Comparison of ENCODE assay signal across 8 mouse cellular contexts in the genomic region with DNA sequence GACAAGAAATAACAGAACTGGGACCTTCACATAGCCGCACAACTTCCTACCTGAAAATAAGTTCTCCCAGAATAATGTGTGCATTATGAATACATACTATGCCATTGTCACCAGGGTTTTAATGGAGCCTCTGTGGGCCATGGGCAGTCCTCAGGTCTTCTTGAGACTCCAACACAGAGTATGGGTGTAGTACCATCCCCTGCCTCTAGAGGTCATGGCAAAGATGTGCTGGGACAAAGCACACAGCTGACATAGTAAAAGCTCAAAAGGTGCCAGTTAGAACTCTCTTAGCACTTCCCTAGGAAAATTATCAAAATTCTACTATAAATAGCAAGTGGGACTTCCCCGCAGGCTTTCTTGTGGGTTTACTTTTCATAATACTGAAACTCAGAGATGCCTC.
DNase-seq lines count a peak whose midpoint lies in the region; ATAC-seq and TF ChIP-seq lines count a peak whose summit lies in the region.

No protein-coding gene starts in this region.

- no peaks in the 10 kb centered on the region for H3K9me3 ChIP-seq in CH12.LX (replicated peaks; ENCODE audit: low read length)
- H3K9me3 ChIP-seq in MEL (replicated peaks; ENCODE audit: insufficient read depth, low read length): no peaks in the 10 kb centered on the region
- no peaks in the 10 kb centered on the region for H3K9me3 ChIP-seq in forebrain, embryonic 12.5 days

- peak; percentile 57 for TF ChIP-seq RAD21 in CH12.LX (IDR thresholded peaks at IDR 0.05; ENCODE audit: low read depth, low read length)
- no peak; the same call in 1 of the 2 replicates for TF ChIP-seq RAD21 in MEL (IDR thresholded peaks at IDR 0.05; ENCODE audit: low read depth, low read length)

- DNase-seq in layer of hippocampus, adult 11-12 months (ENCODE audit: low spot score): peak; percentile 69
- no peak for DNase-seq in layer of hippocampus, postnatal 14 days (ENCODE audit: low spot score in 2 of 2)
- peak; percentile 75 for DNase-seq in CH12.LX (ENCODE audit: extremely low read depth)
- peak; percentile 41 for DNase-seq in MEL (ENCODE audit: low read depth, low spot score)
- peak; percentile 33 to 39 for DNase-seq in cerebellum, postnatal 36 days
- DNase-seq in kidney, postnatal 25 days: peak; percentile 46 to 73
- no peak for DNase-seq in spleen, postnatal 14 days (ENCODE audit: low spot score in 2 of 2)

- dilution Hi-C loops in CH12.LX (cut with MboI; ENCODE audit: extremely low pct_ligation_motif_present, extremely low pct_unique_long_range_greater_than_20kb, low sequenced_read_pairs): no loop called here

- H3K4me3 ChIP-seq in CH12.LX (replicated peaks in 1 of 3; ENCODE audit: low read depth in 2 of 3, low read length in 2 of 3, poor library complexity in 1 of 3): no peak overlapping the region
- H3K4me3 ChIP-seq in MEL (ENCODE audit: control insufficient read depth in 1 of 2, insufficient read depth in 1 of 2, low read depth in 2 of 2, low read length in 2 of 2): no peak overlapping the region
- no peak overlapping the region for H3K4me3 ChIP-seq in forebrain, embryonic 12.5 days (replicated peaks)

- in situ Hi-C loops in CH12.LX (cut with MboI; ENCODE audit: low pct_ligation_motif_present, low pct_unique_long_range_greater_than_20kb, low sequenced_read_pairs): no loop called here

- peak; percentile 76 to 92 for TF ChIP-seq CTCF in CH12.LX (conservative IDR thresholded peaks at IDR 0.05 in 1 of 2, IDR thresholded peaks at IDR 0.05 in 1 of 2; ENCODE audit: low read depth in 2 of 2, low read length in 2 of 2)
- TF ChIP-seq CTCF in MEL (IDR thresholded peaks at IDR 0.05 in 2 of 3, conservative IDR thresholded peaks at IDR 0.05 in 1 of 3; ENCODE audit: control insufficient read depth in 1 of 3, insufficient read depth in 1 of 3, low read depth in 2 of 3, low read length in 3 of 3, poor library complexity in 1 of 3, severe bottlenecking in 1 of 3): peak; percentile 33 to 63 (median 35); a peak in 5 of 6 replicates

- peaks cover 0 to 10% of the 10 kb centered on the region in 2 experiments; a peak in 2 of 4 replicates for H3K4me1 ChIP-seq in CH12.LX (ENCODE audit: control insufficient read depth in 1 of 2, insufficient read depth in 2 of 2)
- H3K4me1 ChIP-seq in MEL (ENCODE audit: control insufficient read depth in 1 of 2, insufficient read depth in 2 of 2, low read length in 2 of 2): no peaks in the 10 kb centered on the region
- no peaks in the 10 kb centered on the region for H3K4me1 ChIP-seq in forebrain, embryonic 12.5 days

- no peak overlapping the region for H3K4me2 ChIP-seq in CH12.LX (ENCODE audit: insufficient read depth, low read depth, poor library complexity, severe bottlenecking)
- no peak overlapping the region for H3K4me2 ChIP-seq in forebrain, embryonic 12.5 days

- H3K79me2 ChIP-seq in CH12.LX (replicated peaks; ENCODE audit: control insufficient read depth, extremely low read depth, insufficient read depth, poor library complexity, severe bottlenecking) (no peaks in the 10 kb centered on the region), MEL (ENCODE audit: control insufficient read depth, insufficient read depth, low read length, poor library complexity) (no peaks in the 10 kb centered on the region)

- no peak for TF ChIP-seq POLR2A in CH12.LX (IDR thresholded peaks at IDR 0.05; ENCODE audit: low read depth, low read length)
- TF ChIP-seq POLR2A in MEL (IDR thresholded peaks at IDR 0.05; ENCODE audit: control insufficient read depth in 1 of 2, insufficient read depth in 1 of 2, low read depth in 1 of 2, low read length in 2 of 2, poor library complexity in 1 of 2): no peak

- TF ChIP-seq EP300 in CH12.LX (IDR thresholded peaks at IDR 0.05; ENCODE audit: low read length) (no peak), MEL (IDR thresholded peaks at IDR 0.05; ENCODE audit: low read depth in 1 of 2, low read length in 2 of 2) (no peak)

- H3K27me3 ChIP-seq in CH12.LX (replicated peaks) (no peaks in the 10 kb centered on the region), MEL (ENCODE audit: control insufficient read depth in 1 of 2, insufficient read depth in 2 of 2, low read length in 2 of 2) (no peaks in the 10 kb centered on the region)
- H3K27me3 ChIP-seq in forebrain, embryonic 12.5 days: no peaks in the 10 kb centered on the region

- H3K36me3 ChIP-seq in CH12.LX (replicated peaks in 1 of 2; ENCODE audit: control insufficient read depth in 1 of 2, insufficient read depth in 1 of 2, low read length in 1 of 2) (no peaks in the 10 kb centered on the region), MEL (ENCODE audit: control insufficient read depth in 1 of 2, insufficient read depth in 2 of 2, low read length in 2 of 2) (no peaks in the 10 kb centered on the region)
- H3K36me3 ChIP-seq in forebrain, embryonic 12.5 days (replicated peaks): no peaks in the 10 kb centered on the region

- H3K9ac ChIP-seq in CH12.LX (ENCODE audit: insufficient read depth, low read depth): no peak overlapping the region
- no peak overlapping the region for H3K9ac ChIP-seq in MEL (ENCODE audit: control insufficient read depth, low read depth, low read length, poor library complexity, severe bottlenecking)
- no peak overlapping the region for H3K9ac ChIP-seq in forebrain, embryonic 12.5 days

- no peak overlapping the region for H3K27ac ChIP-seq in CH12.LX (ENCODE audit: insufficient read depth, low read depth)
- H3K27ac ChIP-seq in MEL (ENCODE audit: control insufficient read depth, low read depth, low read length): no peak overlapping the region
- no peak overlapping the region for H3K27ac ChIP-seq in forebrain, embryonic 12.5 days

- 86% methylated on average over 2 of the region's 2 CpGs for WGBS in forebrain, embryonic 12.5 days

- no peak for ATAC-seq in forebrain, embryonic 12.5 days (ENCODE audit: low FRiP score)

TF ChIP-seq in CH12.LX, 34 proteins besides CTCF, POLR2A, EP300 and RAD21:
- TF ChIP-seq SMC3 (IDR thresholded peaks at IDR 0.05; ENCODE audit: low read depth, low read length) (peak; percentile 55), E2F4 (IDR thresholded peaks at IDR 0.05; ENCODE audit: insufficient replicate concordance, low read depth, low read length) (no peak), MXI1 (IDR thresholded peaks at IDR 0.05; ENCODE audit: low read depth, low read length) (no peak), ZC3H11A (IDR thresholded peaks at IDR 0.05; ENCODE audit: low read depth, low read length) (no peak), RCOR1 (conservative IDR thresholded peaks at IDR 0.05; ENCODE audit: low read depth, low read length) (no peak), POLR2AphosphoS2 (IDR thresholded peaks at IDR 0.05; ENCODE audit: low read depth, low read length) (no peak), USF1 (IDR thresholded peaks at IDR 0.05; ENCODE audit: low read depth, low read length) (no peak), KAT2A (IDR thresholded peaks at IDR 0.05; ENCODE audit: insufficient replicate concordance, low read length) (no peak), ZMIZ1 (IDR thresholded peaks at IDR 0.05; ENCODE audit: low read depth, low read length) (no peak), MEF2A (IDR thresholded peaks at IDR 0.05; ENCODE audit: borderline replicate concordance, low read depth, low read length) (peak; percentile 80; the same call in 1 of the 2 replicates)

TF ChIP-seq in MEL, 35 proteins besides CTCF, POLR2A, EP300 and RAD21:
- no peak for TF ChIP-seq NRF1 (IDR thresholded peaks at IDR 0.05; ENCODE audit: insufficient read depth, low read depth, low read length, poor library complexity, severe bottlenecking)
- TF ChIP-seq RCOR1 (IDR thresholded peaks at IDR 0.05; ENCODE audit: low read depth, low read length): no peak

Comparison
In these comparisons a context has a peak if more than half of its experiments do, and no peak if none do; other contexts are left out.
1. DNase-seq: peak in layer of hippocampus, adult 11-12 months (single experiment), CH12.LX (single experiment), MEL (single experiment), cerebellum, postnatal 36 days (2 of 2) and kidney, postnatal 25 days (2 of 2); none in layer of hippocampus, postnatal 14 days (0 of 2) and spleen, postnatal 14 days (0 of 2).